In the genomic region with DNA sequence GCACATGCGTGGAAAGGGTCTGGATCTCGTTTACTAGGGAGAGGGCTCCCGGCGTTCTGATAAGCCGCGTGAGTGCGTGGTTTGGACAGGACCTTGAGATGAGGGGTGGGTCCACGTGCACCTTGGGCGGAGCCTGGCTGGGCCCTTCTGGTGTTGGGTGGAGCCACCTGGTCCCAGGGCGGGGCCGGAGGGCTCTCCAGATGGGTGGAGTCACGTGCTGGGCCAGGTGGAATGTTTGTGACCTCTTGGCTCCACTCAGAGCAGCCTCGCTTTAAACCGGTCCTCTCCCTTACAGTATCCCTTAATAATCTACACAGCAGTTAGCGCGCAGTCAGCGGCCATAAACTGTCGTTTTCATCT, we compare ENCODE assay signal across 8 mouse cellular contexts. TPM values are rescaled to one million over a fixed set of nuclear protein-coding genes. Genes with fewer than 3 reads are reported as not detected.
DNase-seq lines count a peak whose midpoint lies in the region; ATAC-seq and TF ChIP-seq lines count a peak whose summit lies in the region.

No protein-coding gene starts in this region.

- no peaks in the 10 kb centered on the region for H3K9me3 ChIP-seq in hindbrain, embryonic 10.5 days
- no peaks in the 10 kb centered on the region for H3K9me3 ChIP-seq in hindbrain, embryonic 16.5 days (ENCODE audit: control insufficient read depth, low read length)
- H3K9me3 ChIP-seq in intestine, embryonic 14.5 days (ENCODE audit: control insufficient read depth, low read length): no peaks in the 10 kb centered on the region
- no peaks in the 10 kb centered on the region for H3K9me3 ChIP-seq in stomach, embryonic 14.5 days (ENCODE audit: control insufficient read depth, low read depth, low read length)

- ATAC-seq in hindbrain, embryonic 16.5 days: no peak
- peak; percentile 72 for ATAC-seq in intestine, embryonic 14.5 days (replicated peaks; ENCODE audit: low FRiP score, low TSS enrichment, low read depth)
- peak; percentile 82 for ATAC-seq in stomach, embryonic 14.5 days (ENCODE audit: insufficient number of reproducible peaks, insufficient read depth, low FRiP score, low read depth)

- H3K79me2 ChIP-seq in liver, adult 2 months (ENCODE audit: control insufficient read depth, insufficient read depth, low read length): no peaks in the 10 kb centered on the region

- no peaks in the 10 kb centered on the region for H3K36me3 ChIP-seq in hindbrain, embryonic 10.5 days
- H3K36me3 ChIP-seq in hindbrain, embryonic 16.5 days (ENCODE audit: control insufficient read depth, insufficient read depth, low read length): no peaks in the 10 kb centered on the region
- no peaks in the 10 kb centered on the region for H3K36me3 ChIP-seq in intestine, embryonic 14.5 days (ENCODE audit: control insufficient read depth, insufficient read depth, low read length)
- no peaks in the 10 kb centered on the region for H3K36me3 ChIP-seq in liver, adult 2 months (ENCODE audit: control insufficient read depth, insufficient read depth, low read length)
- no peaks in the 10 kb centered on the region for H3K36me3 ChIP-seq in stomach, embryonic 14.5 days (ENCODE audit: control insufficient read depth, insufficient read depth, low read length)

- peak overlapping the region; percentile 39 for H3K4me3 ChIP-seq in hindbrain, embryonic 10.5 days
- no peak overlapping the region for H3K4me3 ChIP-seq in hindbrain, embryonic 16.5 days (ENCODE audit: low read length)
- H3K4me3 ChIP-seq in intestine, embryonic 14.5 days (ENCODE audit: low read depth, low read length): no peak overlapping the region
- no peak overlapping the region for H3K4me3 ChIP-seq in liver, adult 2 months (ENCODE audit: insufficient read depth, low read depth, low read length)
- peak overlapping the region; percentile 2; the same call in 1 of the 2 replicates for H3K4me3 ChIP-seq in stomach, embryonic 14.5 days (ENCODE audit: low read depth, low read length)

- peak; percentile 58 for DNase-seq in hindbrain, embryonic 10.5 days (ENCODE audit: low spot score)
- peak; percentile 73 for DNase-seq in intestine, embryonic 14.5 days (ENCODE audit: low spot score)
- DNase-seq in liver, adult 2 months (ENCODE audit: extremely low read depth, low read depth, low spot score): peak; percentile 33
- no peak for DNase-seq in adrenal gland, adult 8-10 months
- DNase-seq in c-Kit-positive CD71-positive TER-119-positive erythroid progenitor cells, embryonic 14.5 days (ENCODE audit: low spot score): no peak
- DNase-seq in cerebellum, adult 11 months: no peak

- H3K27me3 ChIP-seq in hindbrain, embryonic 10.5 days (ENCODE audit: insufficient read depth, poor library complexity, severe bottlenecking): peaks cover 85% of the 10 kb centered on the region
- peaks cover 15% of the 10 kb centered on the region for H3K27me3 ChIP-seq in hindbrain, embryonic 16.5 days (replicated peaks; ENCODE audit: control insufficient read depth, insufficient read depth, low read length)
- H3K27me3 ChIP-seq in intestine, embryonic 14.5 days (replicated peaks; ENCODE audit: control insufficient read depth, insufficient read depth, low read length): peaks cover 29% of the 10 kb centered on the region
- no peaks in the 10 kb centered on the region for H3K27me3 ChIP-seq in liver, adult 2 months (ENCODE audit: control insufficient read depth, insufficient read depth, low read length)
- no peaks in the 10 kb centered on the region for H3K27me3 ChIP-seq in stomach, embryonic 14.5 days (ENCODE audit: control insufficient read depth, insufficient read depth, low read length)

- 12% methylated on average over 18 of the region's 18 CpGs for WGBS in hindbrain, embryonic 10.5 days
- WGBS in hindbrain, embryonic 16.5 days: 32% methylated on average over 18 of the region's 18 CpGs
- 12% methylated on average over 18 of the region's 18 CpGs for WGBS in intestine, embryonic 14.5 days
- 33% methylated on average over 18 of the region's 18 CpGs for WGBS in liver, adult 2 months
- WGBS in stomach, embryonic 14.5 days: 11% methylated on average over 18 of the region's 18 CpGs

- no peak overlapping the region for H3K9ac ChIP-seq in hindbrain, embryonic 16.5 days (ENCODE audit: low read depth, low read length)
- no peak overlapping the region for H3K9ac ChIP-seq in intestine, embryonic 14.5 days (ENCODE audit: low read length)
- no peak overlapping the region for H3K9ac ChIP-seq in liver, adult 2 months (ENCODE audit: low read depth, low read length)
- H3K9ac ChIP-seq in stomach, embryonic 14.5 days (replicated peaks; ENCODE audit: low read depth, low read length): no peak overlapping the region

- H3K4me2 ChIP-seq in hindbrain, embryonic 16.5 days (ENCODE audit: low read length): no peak overlapping the region
- peak overlapping the region; percentile 36 for H3K4me2 ChIP-seq in intestine, embryonic 14.5 days (ENCODE audit: low read length)
- peak overlapping the region; percentile 8; the same call in 1 of the 2 replicates for H3K4me2 ChIP-seq in stomach, embryonic 14.5 days (replicated peaks; ENCODE audit: low read depth, low read length)

- TF ChIP-seq CTCF in liver, adult 2 months (IDR thresholded peaks at IDR 0.05; ENCODE audit: low read depth, low read length): no peak

- peaks cover 57% of the 10 kb centered on the region for H3K4me1 ChIP-seq in hindbrain, embryonic 10.5 days (replicated peaks)
- peaks cover 17% of the 10 kb centered on the region for H3K4me1 ChIP-seq in hindbrain, embryonic 16.5 days (ENCODE audit: control insufficient read depth, insufficient read depth, low read depth, low read length)
- 0 out of 2 replicates have a peak, but pooled peaks cover 8% of the 10 kb centered on the region for H3K4me1 ChIP-seq in intestine, embryonic 14.5 days (replicated peaks; ENCODE audit: control insufficient read depth, insufficient read depth, low read length)
- no peaks in the 10 kb centered on the region for H3K4me1 ChIP-seq in liver, adult 2 months (ENCODE audit: control insufficient read depth, insufficient read depth, low read length)
- peaks cover 7% of the 10 kb centered on the region; the same call in 1 of the 2 replicates for H3K4me1 ChIP-seq in stomach, embryonic 14.5 days (ENCODE audit: control insufficient read depth, insufficient read depth, low read length)

- no peak for TF ChIP-seq POLR2A in liver, adult 2 months (IDR thresholded peaks at IDR 0.05; ENCODE audit: extremely low read depth, insufficient read depth, low read length)

- H3K27ac ChIP-seq in hindbrain, embryonic 10.5 days: peak overlapping the region; percentile 78; the same call in 1 of the 2 replicates
- no peak overlapping the region for H3K27ac ChIP-seq in hindbrain, embryonic 16.5 days (ENCODE audit: low read depth, low read length)
- no peak overlapping the region for H3K27ac ChIP-seq in intestine, embryonic 14.5 days (ENCODE audit: low read depth)
- H3K27ac ChIP-seq in liver, adult 2 months (replicated peaks; ENCODE audit: insufficient read depth, low read depth, low read length): no peak overlapping the region
- no peak overlapping the region for H3K27ac ChIP-seq in stomach, embryonic 14.5 days (ENCODE audit: low read length)

RNA-seq across cellular contexts. Expression of a gene that starts 5.1 kb away (rescaled TPM):
- 0.71 and 1.1 TPM in 2 replicates for polyA plus RNA-seq in hindbrain, embryonic 10.5 days (2016; fragmentation: Nextera tagmentation; extraction: Ambion mirVana)
- 2.0 and 2.4 TPM in 2 replicates for polyA plus RNA-seq in hindbrain, embryonic 16.5 days (2015; fragmentation: Nextera tagmentation; extraction: Ambion mirVana)
- polyA plus RNA-seq in intestine, embryonic 14.5 days (2014; fragmentation: Nextera tagmentation; extraction: Ambion mirVana): 0.18 and 0.32 TPM in 2 replicates
- 0.13 and 0.28 TPM in 2 replicates for total RNA-seq in liver, adult 2 months (2014; rRNA removed)
- polyA plus RNA-seq in liver, adult 2 months (2012; rRNA removed): 0.07 and 0.10 TPM in 2 replicates
- polyA plus RNA-seq in stomach, embryonic 14.5 days (2014; fragmentation: Nextera tagmentation; extraction: Ambion mirVana): 0.13 and 0.41 TPM in 2 replicates
- 10 to 100 TPM in 3 of 4 experiments, 1 to 10 TPM in 1; 9.0 to 16.7 (median 14.0) TPM for total RNA-seq in adrenal gland, adult 8-10 months (2022)

RNA-seq across cellular contexts. Expression of a gene that starts 25.2 kb away (rescaled TPM):
- 338 and 391 TPM in 2 replicates for polyA plus RNA-seq in hindbrain, embryonic 10.5 days (2016; fragmentation: Nextera tagmentation; extraction: Ambion mirVana)
- polyA plus RNA-seq in hindbrain, embryonic 16.5 days (2015; fragmentation: Nextera tagmentation; extraction: Ambion mirVana): 328 and 463 TPM in 2 replicates
- 292 and 324 TPM in 2 replicates for polyA plus RNA-seq in intestine, embryonic 14.5 days (2014; fragmentation: Nextera tagmentation; extraction: Ambion mirVana)
- 82.7 and 93.8 TPM in 2 replicates for total RNA-seq in liver, adult 2 months (2014; rRNA removed)
- polyA plus RNA-seq in liver, adult 2 months (2012; rRNA removed): 136 and 143 TPM in 2 replicates
- polyA plus RNA-seq in stomach, embryonic 14.5 days (2014; fragmentation: Nextera tagmentation; extraction: Ambion mirVana): 287 and 333 TPM in 2 replicates
- total RNA-seq in adrenal gland, adult 8-10 months (2022): 100 to 1,000 TPM; 236 to 274 (median 253) TPM

RNA-seq across cellular contexts. Expression of a gene that starts 38.1 kb away (rescaled TPM):
- polyA plus RNA-seq in hindbrain, embryonic 10.5 days (2016; fragmentation: Nextera tagmentation; extraction: Ambion mirVana): 5.9 and 7.5 TPM in 2 replicates
- 6.5 and 9.1 TPM in 2 replicates for polyA plus RNA-seq in hindbrain, embryonic 16.5 days (2015; fragmentation: Nextera tagmentation; extraction: Ambion mirVana)
- 13.9 and 15.4 TPM in 2 replicates for polyA plus RNA-seq in intestine, embryonic 14.5 days (2014; fragmentation: Nextera tagmentation; extraction: Ambion mirVana)
- 7.6 and 8.9 TPM in 2 replicates for total RNA-seq in liver, adult 2 months (2014; rRNA removed)
- 4.0 and 8.8 TPM in 2 replicates for polyA plus RNA-seq in liver, adult 2 months (2012; rRNA removed)
- 8.4 and 11.5 TPM in 2 replicates for polyA plus RNA-seq in stomach, embryonic 14.5 days (2014; fragmentation: Nextera tagmentation; extraction: Ambion mirVana)
- total RNA-seq in adrenal gland, adult 8-10 months (2022): 10 to 100 TPM in 1 of 4 experiments, 1 to 10 TPM in 3; 2.1 to 11.1 (median 6.9) TPM

RNA-seq across cellular contexts. Expression of a gene that starts 54.0 kb away (rescaled TPM):
- 58.7 and 68.6 TPM in 2 replicates for polyA plus RNA-seq in hindbrain, embryonic 10.5 days (2016; fragmentation: Nextera tagmentation; extraction: Ambion mirVana)
- polyA plus RNA-seq in hindbrain, embryonic 16.5 days (2015; fragmentation: Nextera tagmentation; extraction: Ambion mirVana): 118 and 123 TPM in 2 replicates
- 72.4 and 77.4 TPM in 2 replicates for polyA plus RNA-seq in intestine, embryonic 14.5 days (2014; fragmentation: Nextera tagmentation; extraction: Ambion mirVana)
- 85.9 and 94.0 TPM in 2 replicates for total RNA-seq in liver, adult 2 months (2014; rRNA removed)
- polyA plus RNA-seq in liver, adult 2 months (2012; rRNA removed): 113 and 114 TPM in 2 replicates
- polyA plus RNA-seq in stomach, embryonic 14.5 days (2014; fragmentation: Nextera tagmentation; extraction: Ambion mirVana): 79.5 and 80.8 TPM in 2 replicates
- total RNA-seq in adrenal gland, adult 8-10 months (2022): 100 to 1,000 TPM in 3 of 4 experiments, 10 to 100 TPM in 1; 96.9 to 138 (median 122) TPM

RNA-seq across cellular contexts. Expression of a gene that starts 58.6 kb away (rescaled TPM):
- 173 and 211 TPM in 2 replicates for polyA plus RNA-seq in hindbrain, embryonic 10.5 days (2016; fragmentation: Nextera tagmentation; extraction: Ambion mirVana)
- 105 and 113 TPM in 2 replicates for polyA plus RNA-seq in hindbrain, embryonic 16.5 days (2015; fragmentation: Nextera tagmentation; extraction: Ambion mirVana)
- polyA plus RNA-seq in intestine, embryonic 14.5 days (2014; fragmentation: Nextera tagmentation; extraction: Ambion mirVana): 165 and 170 TPM in 2 replicates
- 14.7 and 17.1 TPM in 2 replicates for total RNA-seq in liver, adult 2 months (2014; rRNA removed)
- polyA plus RNA-seq in liver, adult 2 months (2012; rRNA removed): 10.4 and 14.1 TPM in 2 replicates
- 134 and 137 TPM in 2 replicates for polyA plus RNA-seq in stomach, embryonic 14.5 days (2014; fragmentation: Nextera tagmentation; extraction: Ambion mirVana)
- 10 to 100 TPM; 24.3 to 27.2 (median 25.8) TPM for total RNA-seq in adrenal gland, adult 8-10 months (2022)

Comparison
In these comparisons a context has a peak if more than half of its experiments do, and no peak if none do; other contexts are left out.
1. H3K4me3 ChIP-seq: peak in hindbrain, embryonic 10.5 days (single experiment) and stomach, embryonic 14.5 days (single experiment); none in hindbrain, embryonic 16.5 days (single experiment), intestine, embryonic 14.5 days (single experiment) and liver, adult 2 months (single experiment).
2. DNase-seq: peak in hindbrain, embryonic 10.5 days (single experiment), intestine, embryonic 14.5 days (single experiment) and liver, adult 2 months (single experiment); none in adrenal gland, adult 8-10 months (single experiment), c-Kit-positive CD71-positive TER-119-positive erythroid progenitor cells, embryonic 14.5 days (single experiment) and cerebellum, adult 11 months (single experiment).